ENCODE assay signal across 25 mouse cellular contexts in genomic region chr1:177737505-177738105, GRCm38 (mm10). TPM values are rescaled to one million over a fixed set of nuclear protein-coding genes. Genes with fewer than 3 reads are reported as not detected.
DNase-seq lines count a peak whose midpoint lies in the region; ATAC-seq and TF ChIP-seq lines count a peak whose summit lies in the region.
"Had no signal": no experiment of that assay in that cellular context is flagged by ENCODE, and none has a peak within 500 bp of the region (broad histone marks: within the 10 kb centered on the region; RNA-seq: fewer than 3 reads in every experiment).

No protein-coding gene starts in this region.

- H3K36me3 ChIP-seq in MEL (ENCODE audit: control insufficient read depth in 1 of 2, insufficient read depth in 2 of 2, low read length in 2 of 2): no peaks in the 10 kb centered on the region
- no peaks in the 10 kb centered on the region for H3K36me3 ChIP-seq in lung, postnatal 0 days (ENCODE audit: insufficient read depth, low read length)
- H3K36me3 ChIP-seq in forebrain, embryonic 11.5 days (ENCODE audit: control insufficient read depth, insufficient read depth, low read length): no peaks in the 10 kb centered on the region
- H3K36me3 ChIP-seq: embryonic facial prominence, embryonic 13.5 days; G1E; heart, embryonic 15.5 days; hindbrain, embryonic 10.5 days had no signal

- H3K4me3 ChIP-seq in MEL (ENCODE audit: control insufficient read depth in 1 of 2, insufficient read depth in 1 of 2, low read depth in 2 of 2, low read length in 2 of 2): peak overlapping the region in 1 of 2 experiments; percentile 43; a peak in 1 of 4 replicates
- no peak overlapping the region for H3K4me3 ChIP-seq in lung, postnatal 0 days (ENCODE audit: low read depth, low read length)
- H3K4me3 ChIP-seq in forebrain, embryonic 11.5 days (ENCODE audit: low read depth, low read length): no peak overlapping the region
- H3K4me3 ChIP-seq: embryonic facial prominence, embryonic 13.5 days; forebrain, embryonic 13.5 days; gastrocnemius, adult 2 months; heart, adult 2 months; heart, embryonic 15.5 days; hindbrain, embryonic 10.5 days had no signal

- H3K27ac ChIP-seq in MEL (ENCODE audit: control insufficient read depth, low read depth, low read length): no peak overlapping the region
- no peak overlapping the region for H3K27ac ChIP-seq in lung, postnatal 0 days (ENCODE audit: low read length)
- H3K27ac ChIP-seq in forebrain, embryonic 11.5 days (ENCODE audit: low read depth, low read length): no peak overlapping the region
- H3K27ac ChIP-seq: embryonic facial prominence, embryonic 13.5 days; forebrain, embryonic 13.5 days; gastrocnemius, adult 2 months; heart, adult 2 months; heart, embryonic 15.5 days; hindbrain, embryonic 10.5 days; hindbrain, embryonic 14.5 days had no signal

- H3K9me3 ChIP-seq in MEL (replicated peaks; ENCODE audit: insufficient read depth, low read length): no peaks in the 10 kb centered on the region; the same call in 1 of the 2 replicates
- no peaks in the 10 kb centered on the region for H3K9me3 ChIP-seq in lung, postnatal 0 days (ENCODE audit: low read length)
- H3K9me3 ChIP-seq in forebrain, embryonic 11.5 days (ENCODE audit: control insufficient read depth, low read length): no peaks in the 10 kb centered on the region
- H3K9me3 ChIP-seq: embryonic facial prominence, embryonic 13.5 days; forebrain, embryonic 13.5 days; G1E; heart, embryonic 15.5 days; hindbrain, embryonic 10.5 days had no signal

- H3K4me1 ChIP-seq in MEL (ENCODE audit: control insufficient read depth in 1 of 2, insufficient read depth in 2 of 2, low read length in 2 of 2): peaks cover 0 to 4% of the 10 kb centered on the region in 2 experiments; a peak in 2 of 4 replicates
- H3K4me1 ChIP-seq in lung, postnatal 0 days (ENCODE audit: insufficient read depth, low read depth, low read length): no peaks in the 10 kb centered on the region
- no peaks in the 10 kb centered on the region for H3K4me1 ChIP-seq in forebrain, embryonic 11.5 days (replicated peaks; ENCODE audit: control insufficient read depth, insufficient read depth, low read length)
- H3K4me1 ChIP-seq: embryonic facial prominence, embryonic 13.5 days; forebrain, embryonic 13.5 days; heart, embryonic 15.5 days; hindbrain, embryonic 10.5 days had no signal

- no peaks in the 10 kb centered on the region for H3K79me2 ChIP-seq in MEL (ENCODE audit: control insufficient read depth, insufficient read depth, low read length, poor library complexity)

- TF ChIP-seq CTCF in MEL (IDR thresholded peaks at IDR 0.05 in 2 of 3, conservative IDR thresholded peaks at IDR 0.05 in 1 of 3; ENCODE audit: control insufficient read depth in 1 of 3, insufficient read depth in 1 of 3, low read depth in 2 of 3, low read length in 3 of 3, poor library complexity in 1 of 3, severe bottlenecking in 1 of 3): no peak
- TF ChIP-seq CTCF in lung, postnatal 0 days (IDR thresholded peaks at IDR 0.05): no peak

- peak; percentile 43 to 48; a peak in 2 of 4 replicates for TF ChIP-seq EP300 in MEL (IDR thresholded peaks at IDR 0.05; ENCODE audit: low read depth in 1 of 2, low read length in 2 of 2)
- no peak for TF ChIP-seq EP300 in lung, postnatal 0 days (IDR thresholded peaks at IDR 0.05)

- no peak for TF ChIP-seq RAD21 in MEL (IDR thresholded peaks at IDR 0.05; ENCODE audit: low read depth, low read length)

- ATAC-seq in hematopoietic stem cell, adult 5-6 weeks (replicated peaks in 1 of 2; ENCODE audit: insufficient read depth in 1 of 2, low FRiP score in 2 of 2, low TSS enrichment in 1 of 2, low read depth in 1 of 2, poor library complexity in 2 of 2, severe bottlenecking in 2 of 2): peak; percentile 48 to 56
- peak; percentile 83 for ATAC-seq in megakaryocyte progenitor cell, adult 5-6 weeks (replicated peaks; ENCODE audit: poor library complexity)
- no peak for ATAC-seq in lung, postnatal 0 days
- ATAC-seq in forebrain, embryonic 11.5 days (replicated peaks; ENCODE audit: low FRiP score): no peak
- ATAC-seq: CD4-positive, CD25-positive, alpha-beta regulatory T cell, adult 4 months; forebrain, embryonic 13.5 days had no signal

- H3K9ac ChIP-seq in MEL (ENCODE audit: control insufficient read depth, low read depth, low read length, poor library complexity, severe bottlenecking): no peak overlapping the region
- no peak overlapping the region for H3K9ac ChIP-seq in lung, postnatal 0 days (replicated peaks; ENCODE audit: low read depth)
- no peak overlapping the region for H3K9ac ChIP-seq in forebrain, embryonic 11.5 days (ENCODE audit: low read length)
- H3K9ac ChIP-seq: embryonic facial prominence, embryonic 13.5 days; forebrain, embryonic 13.5 days; heart, embryonic 15.5 days; hindbrain, embryonic 14.5 days had no signal

- no peaks in the 10 kb centered on the region for H3K27me3 ChIP-seq in MEL (ENCODE audit: control insufficient read depth in 1 of 2, insufficient read depth in 2 of 2, low read length in 2 of 2)
- no peaks in the 10 kb centered on the region for H3K27me3 ChIP-seq in lung, postnatal 0 days (replicated peaks; ENCODE audit: insufficient read depth, low read length)
- H3K27me3 ChIP-seq in forebrain, embryonic 11.5 days (ENCODE audit: control insufficient read depth, insufficient read depth, low read length): no peaks in the 10 kb centered on the region
- H3K27me3 ChIP-seq: embryonic facial prominence, embryonic 13.5 days; forebrain, embryonic 13.5 days; heart, embryonic 15.5 days had no signal

- DNase-seq in 416B (ENCODE audit: low read depth): peak; percentile 73
- DNase-seq in MEL (ENCODE audit: low read depth, low spot score): peak; percentile 72
- no peak for DNase-seq in lung, postnatal 0 days (ENCODE audit: low spot score)
- DNase-seq in forebrain, embryonic 11.5 days (ENCODE audit: low spot score): no peak
- no peak for DNase-seq in ovary, postnatal 36 days (ENCODE audit: low spot score)
- no peak for DNase-seq in cerebellum, adult 8-10 months
- DNase-seq: adrenal gland, postnatal 10 days; B cell, adult 2 months; cerebellum, adult 18-20 months; cerebellum, postnatal 10 days; gastrocnemius, adult 2 months; gastrocnemius, postnatal 25 days; heart, adult 2 months; heart, postnatal 14 days had no signal

- WGBS in lung, postnatal 0 days: 18% methylated on average over 6 of the region's 6 CpGs
- WGBS in forebrain, embryonic 11.5 days: 74% methylated on average over 6 of the region's 6 CpGs

- TF ChIP-seq POLR2A in MEL (IDR thresholded peaks at IDR 0.05; ENCODE audit: control insufficient read depth in 1 of 2, insufficient read depth in 1 of 2, low read depth in 1 of 2, low read length in 2 of 2, poor library complexity in 1 of 2): no peak

- no peak overlapping the region for H3K4me2 ChIP-seq in lung, postnatal 0 days (replicated peaks; ENCODE audit: low read depth, low read length)
- no peak overlapping the region for H3K4me2 ChIP-seq in forebrain, embryonic 11.5 days (ENCODE audit: low read depth, low read length, severe bottlenecking)
- H3K4me2 ChIP-seq: embryonic facial prominence, embryonic 13.5 days; forebrain, embryonic 13.5 days; heart, embryonic 11.5 days; heart, embryonic 15.5 days; hindbrain, embryonic 14.5 days had no signal

TF ChIP-seq in MEL, 35 proteins besides CTCF, POLR2A, EP300 and RAD21:
- TF ChIP-seq TAL1 (IDR thresholded peaks at IDR 0.05; ENCODE audit: low read length): no peak
- TF ChIP-seq USF2 (IDR thresholded peaks at IDR 0.05; ENCODE audit: borderline replicate concordance in 1 of 2, insufficient read depth in 1 of 2, low read depth in 1 of 2, low read length in 2 of 2): no peak
- no peak for TF ChIP-seq TBP (IDR thresholded peaks at IDR 0.05; ENCODE audit: low read depth, low read length)
- no peak for TF ChIP-seq USF1 (IDR thresholded peaks at IDR 0.05; ENCODE audit: low read depth, low read length)
- no peak for TF ChIP-seq MXI1 (IDR thresholded peaks at IDR 0.05; ENCODE audit: low read depth, low read length)
- TF ChIP-seq SMC3 (IDR thresholded peaks at IDR 0.05; ENCODE audit: low read depth, low read length): no peak
- no peak for TF ChIP-seq GATA1 (IDR thresholded peaks at IDR 0.05; ENCODE audit: low read depth, low read length)
- no peak for TF ChIP-seq CHD1 (IDR thresholded peaks at IDR 0.05; ENCODE audit: low read depth, low read length)
- no peak for TF ChIP-seq RCOR1 (IDR thresholded peaks at IDR 0.05; ENCODE audit: low read depth, low read length)
- no peak for TF ChIP-seq CHD2 (IDR thresholded peaks at IDR 0.05; ENCODE audit: low read length)
- TF ChIP-seq GABPA (IDR thresholded peaks at IDR 0.05; ENCODE audit: low read depth, low read length): no peak
- TF ChIP-seq ZC3H11A (IDR thresholded peaks at IDR 0.05; ENCODE audit: low read depth, low read length): no peak
- no peak for TF ChIP-seq ETS1 (IDR thresholded peaks at IDR 0.05; ENCODE audit: low read depth, low read length)

RNA-seq across cellular contexts. Expression of gene 1700016C15Rik, which starts 8.0 kb away (rescaled TPM):
- not detected in 2 replicates for total RNA-seq in MEL (2012; rRNA removed)
- not detected for polyA plus RNA-seq in MEL (2012; ENCODE audit: insufficient read depth in 1 of 2, insufficient read length in 2 of 2, low read depth in 1 of 2, low replicate concordance in 2 of 2, missing spikeins in 1 of 2)
- not detected in 2 replicates for total RNA-seq in hematopoietic stem cell, adult 5-6 weeks (2017)
- not detected in 2 replicates for total RNA-seq in megakaryocyte progenitor cell, adult 5-6 weeks (2015)
- total RNA-seq in megakaryocyte progenitor cell, adult 5-6 weeks (2017): not detected in 2 replicates
- polyA plus RNA-seq in lung, postnatal 0 days (2015; fragmentation: Nextera tagmentation; extraction: Ambion mirVana): 0.94 and 1.8 TPM in 2 replicates
- polyA plus RNA-seq in forebrain, embryonic 11.5 days (2014; fragmentation: Nextera tagmentation; extraction: Ambion mirVana): not detected in 2 replicates
- total RNA-seq: adrenal gland, postnatal 10 days; G1E; gastrocnemius, adult 2 months; heart, adult 2 months; heart, postnatal 14 days had no signal
- polyA plus RNA-seq: CD4-positive, CD25-positive, alpha-beta regulatory T cell, adult 4 months; cortical plate, adult 2 months; embryonic facial prominence, embryonic 13.5 days; forebrain, embryonic 13.5 days; G1E; heart, adult 2 months; heart, embryonic 11.5 days; heart, embryonic 15.5 days; hindbrain, embryonic 10.5 days; hindbrain, embryonic 14.5 days had no signal

RNA-seq across cellular contexts. Expression of gene Adss, which starts 58.7 kb away (rescaled TPM):
- total RNA-seq in MEL (2012; rRNA removed): 55.7 and 59.0 TPM in 2 replicates
- 10 to 100 TPM in 1 of 2 experiments, not detected in 1; 62.6 TPM for polyA plus RNA-seq in MEL (2012; ENCODE audit: insufficient read depth in 1 of 2, insufficient read length in 2 of 2, low read depth in 1 of 2, low replicate concordance in 2 of 2, missing spikeins in 1 of 2)
- total RNA-seq in hematopoietic stem cell, adult 5-6 weeks (2017): 214 and 255 TPM in 2 replicates
- 162 and 165 TPM in 2 replicates for total RNA-seq in megakaryocyte progenitor cell, adult 5-6 weeks (2015)
- total RNA-seq in megakaryocyte progenitor cell, adult 5-6 weeks (2017): 221 and 237 TPM in 2 replicates
- 28.4 and 31.4 TPM in 2 replicates for polyA plus RNA-seq in lung, postnatal 0 days (2015; fragmentation: Nextera tagmentation; extraction: Ambion mirVana)
- 56.0 and 57.5 TPM in 2 replicates for polyA plus RNA-seq in forebrain, embryonic 11.5 days (2014; fragmentation: Nextera tagmentation; extraction: Ambion mirVana)

Comparison
In these comparisons a context has a peak if more than half of its experiments do, and no peak if none do; other contexts are left out.
1. DNase-seq: peak in 416B (single experiment) and MEL (single experiment); none in lung, postnatal 0 days (single experiment), forebrain, embryonic 11.5 days (single experiment), ovary, postnatal 36 days (single experiment) and cerebellum, adult 8-10 months (single experiment).
2. ATAC-seq: peak in hematopoietic stem cell, adult 5-6 weeks (2 of 2) and megakaryocyte progenitor cell, adult 5-6 weeks (single experiment); none in lung, postnatal 0 days (single experiment) and forebrain, embryonic 11.5 days (single experiment).